Comparison of ENCODE assay signal across 9 mouse cellular contexts in the genomic region with DNA sequence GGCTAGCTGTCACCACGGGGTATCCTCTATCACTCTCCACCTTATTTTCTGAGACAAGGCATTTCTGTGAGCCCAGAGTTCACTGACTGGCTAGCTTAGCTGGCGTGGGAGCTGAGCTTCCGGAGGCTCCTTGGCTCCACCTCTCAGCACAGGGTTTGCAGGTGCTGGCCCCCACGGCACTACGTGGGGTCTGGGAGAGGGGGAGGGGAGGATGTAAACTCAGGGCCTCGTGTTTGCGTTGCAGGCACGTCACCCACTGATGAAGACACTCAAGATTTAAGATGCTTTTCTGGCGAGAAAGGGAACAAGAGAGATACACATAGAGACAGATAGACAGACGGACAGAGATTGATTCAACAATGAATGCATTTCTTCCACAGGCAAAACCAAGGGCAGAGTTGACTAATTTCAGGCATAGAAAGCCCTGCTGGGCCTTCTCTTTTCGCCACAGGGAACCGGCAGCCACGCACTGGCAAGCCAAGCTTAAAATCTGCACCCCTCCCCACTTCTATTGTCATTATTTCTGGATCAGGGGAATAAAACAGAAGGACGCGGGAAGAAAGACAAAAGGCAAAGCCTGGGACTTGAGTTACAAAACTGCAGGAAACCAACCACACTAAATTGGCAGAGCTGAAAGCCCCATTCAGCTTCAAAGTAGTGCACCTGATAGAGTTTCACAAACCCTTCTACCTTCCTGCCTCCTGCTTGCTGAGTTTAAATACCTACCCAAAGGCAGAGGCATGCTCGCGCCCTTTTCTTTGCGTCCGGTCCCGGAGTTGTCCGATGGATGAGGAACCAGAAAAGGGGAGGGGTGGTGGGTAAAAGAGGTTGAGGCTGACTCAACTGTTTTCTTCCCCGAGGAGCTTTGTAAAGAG. TPM values are rescaled to one million over a fixed set of nuclear protein-coding genes. Genes with fewer than 3 reads are reported as not detected.
A peak's percentile ranks its signal among the peaks of the same experiment; 100 is the strongest.
DNase-seq lines count a peak whose midpoint lies in the region; ATAC-seq and TF ChIP-seq lines count a peak whose summit lies in the region.
"Had no signal": no experiment of that assay in that cellular context is flagged by ENCODE, and none has a peak within 500 bp of the region (broad histone marks: within the 10 kb centered on the region; RNA-seq: fewer than 3 reads in every experiment).

No protein-coding gene starts in this region.

- peak; percentile 73 for DNase-seq in heart, adult 11 months
- no peak for DNase-seq in heart, adult 9 months (ENCODE audit: low spot score in 2 of 2)
- DNase-seq in layer of hippocampus, adult 11-12 months (ENCODE audit: low spot score), result no peak
- no peak for DNase-seq in left cerebral cortex, adult 8-10 months (ENCODE audit: low spot score in 2 of 2)
- DNase-seq in spleen, postnatal 36 days (ENCODE audit: low spot score in 2 of 2), result no peak

- peak overlapping the region; percentile 35 for H3K4me2 ChIP-seq in forebrain, embryonic 16.5 days (ENCODE audit: low read length)
- peak overlapping the region; percentile 56 for H3K4me2 ChIP-seq in midbrain, embryonic 16.5 days (ENCODE audit: low read length)

- peaks cover 71% of the 10 kb centered on the region for H3K4me1 ChIP-seq in E14TG2a.4 (replicated peaks; ENCODE audit: low read depth, low read length)
- peaks cover 12% of the 10 kb centered on the region for H3K4me1 ChIP-seq in forebrain, embryonic 16.5 days (replicated peaks; ENCODE audit: control insufficient read depth, insufficient read depth, low read length)
- H3K4me1 ChIP-seq in midbrain, embryonic 16.5 days (ENCODE audit: control insufficient read depth, insufficient read depth, low read length), result peaks cover 8% of the 10 kb centered on the region

- H3K27ac ChIP-seq in forebrain, embryonic 16.5 days (ENCODE audit: low read length), result no peak overlapping the region
- H3K27ac ChIP-seq in midbrain, embryonic 16.5 days (ENCODE audit: low read length), result no peak overlapping the region

- no peaks in the 10 kb centered on the region for H3K36me3 ChIP-seq in E14TG2a.4 (ENCODE audit: insufficient read depth, low read length)
- H3K36me3 ChIP-seq in forebrain, embryonic 16.5 days (ENCODE audit: control insufficient read depth, insufficient read depth), result no peaks in the 10 kb centered on the region
- no peaks in the 10 kb centered on the region for H3K36me3 ChIP-seq in midbrain, embryonic 16.5 days (ENCODE audit: control insufficient read depth, insufficient read depth, low read length)

- peak overlapping the region; percentile 63 for H3K4me3 ChIP-seq in E14TG2a.4 (replicated peaks; ENCODE audit: low read length)
- peak overlapping the region; percentile 17 for H3K4me3 ChIP-seq in forebrain, embryonic 16.5 days (replicated peaks; ENCODE audit: low read length)
- H3K4me3 ChIP-seq in midbrain, embryonic 16.5 days (ENCODE audit: low read depth, low read length), result peak overlapping the region; percentile 20
- H3K4me3 ChIP-seq: erythroblast, embryonic 14.5 days had no signal

- no peaks in the 10 kb centered on the region for H3K27me3 ChIP-seq in E14TG2a.4 (ENCODE audit: insufficient read depth, low read length)
- no peaks in the 10 kb centered on the region for H3K27me3 ChIP-seq in forebrain, embryonic 16.5 days (replicated peaks; ENCODE audit: control insufficient read depth, insufficient read depth, low read length)
- H3K27me3 ChIP-seq in midbrain, embryonic 16.5 days (ENCODE audit: control insufficient read depth, insufficient read depth, low read depth, low read length), result no peaks in the 10 kb centered on the region

- no peak for TF ChIP-seq CTCF in E14TG2a.4 (conservative IDR thresholded peaks at IDR 0.05; ENCODE audit: low read length)

- 2% methylated on average over 22 of the region's 22 CpGs for WGBS in forebrain, embryonic 16.5 days
- WGBS in midbrain, embryonic 16.5 days, result 1% methylated on average over 22 of the region's 22 CpGs

- H3K9me3 ChIP-seq in E14TG2a.4 (ENCODE audit: low read length), result no peaks in the 10 kb centered on the region
- H3K9me3 ChIP-seq in forebrain, embryonic 16.5 days (ENCODE audit: control insufficient read depth, low read length), result no peaks in the 10 kb centered on the region
- H3K9me3 ChIP-seq in midbrain, embryonic 16.5 days (replicated peaks; ENCODE audit: control insufficient read depth, low read length, poor library complexity, severe bottlenecking), result no peaks in the 10 kb centered on the region

- peak overlapping the region; percentile 3; the same call in 1 of the 2 replicates for H3K9ac ChIP-seq in forebrain, embryonic 16.5 days (replicated peaks; ENCODE audit: low read depth, low read length)
- H3K9ac ChIP-seq in midbrain, embryonic 16.5 days (ENCODE audit: low read depth, low read length), result peak overlapping the region; percentile 57

- ATAC-seq in forebrain, embryonic 16.5 days, result peak; percentile 59; the same call in 1 of the 2 replicates
- 0 out of 2 replicates have a peak, but pooled peaks have one; percentile 64 for ATAC-seq in midbrain, embryonic 16.5 days

RNA-seq across cellular contexts. Expression of a gene that starts 12.9 kb away (rescaled TPM):
- 123 and 129 TPM in 2 replicates for polyA plus RNA-seq in forebrain, embryonic 16.5 days (2015; fragmentation: Nextera tagmentation; extraction: Ambion mirVana)
- 116 and 120 TPM in 2 replicates for polyA plus RNA-seq in midbrain, embryonic 16.5 days (2015; fragmentation: Nextera tagmentation; extraction: Ambion mirVana)
- total RNA-seq in left cerebral cortex, adult 8-10 months (2022), result 100 to 1,000 TPM in 2 of 4 experiments, 10 to 100 TPM in 2; 90.3 to 120 (median 103) TPM

RNA-seq across cellular contexts. Expression of a gene that starts 30.6 kb away (rescaled TPM):
- 11.5 and 13.4 TPM in 2 replicates for polyA plus RNA-seq in forebrain, embryonic 16.5 days (2015; fragmentation: Nextera tagmentation; extraction: Ambion mirVana)
- 12.0 TPM in 2 replicates for polyA plus RNA-seq in midbrain, embryonic 16.5 days (2015; fragmentation: Nextera tagmentation; extraction: Ambion mirVana)
- total RNA-seq in left cerebral cortex, adult 8-10 months (2022), result 100 to 1,000 TPM; 130 to 149 (median 139) TPM
